Mouse (Mus musculus): ENCODE results near the gene Hdgfl3. TPM values are rescaled to one million over a fixed set of nuclear protein-coding genes. Genes with fewer than 3 reads are reported as not detected.
A peak's percentile ranks its signal among the peaks of the same experiment; 100 is the strongest.

Gene Hdgfl3
- polyA plus RNA-seq, 1 experiment, result 1.3 TPM

DNA sequence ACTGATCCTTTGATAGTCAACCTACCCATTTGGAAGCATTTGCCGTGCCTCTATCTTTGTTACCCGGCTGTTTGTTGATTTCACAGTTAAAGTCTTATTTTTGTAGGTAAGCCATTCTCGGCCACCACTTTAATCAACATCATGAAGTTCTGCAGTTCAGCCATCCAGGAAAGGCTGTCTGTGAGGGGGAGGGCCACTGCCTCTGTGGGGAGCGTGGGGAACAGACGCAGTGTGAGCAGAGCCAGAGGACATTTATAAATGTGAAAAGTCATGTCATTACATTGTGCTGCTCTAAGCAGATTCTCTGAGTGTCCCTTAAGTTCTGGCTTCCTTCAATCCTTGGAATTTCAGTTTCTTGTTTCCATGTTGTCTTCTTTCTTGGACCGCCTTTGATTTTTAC is 84.1 kb downstream of the Hdgfl3 start:
- no peaks in the 10 kb centered on the region for H3K36me3 ChIP-seq (ENCODE audit: control insufficient read depth, insufficient read depth, low read length)
- WGBS, result 81% methylated on average over 6 of the region's 6 CpGs
- no peaks in the 10 kb centered on the region for H3K27me3 ChIP-seq (ENCODE audit: control insufficient read depth, insufficient read depth, low read length)
- no peak overlapping the region for H3K27ac ChIP-seq (ENCODE audit: insufficient read depth, low read depth, low read length)
- peaks cover 5% of the 10 kb centered on the region; the same call in 1 of the 2 replicates for H3K4me1 ChIP-seq (ENCODE audit: control insufficient read depth, insufficient read depth, insufficient read length, low read length)
- H3K4me3 ChIP-seq (ENCODE audit: low read depth, low read length), result no peak overlapping the region
- TF ChIP-seq POLR2A (IDR thresholded peaks at IDR 0.05; ENCODE audit: low read depth, low read length) (no peak), CTCF (IDR thresholded peaks at IDR 0.05; ENCODE audit: extremely low read depth, insufficient read length, insufficient replicate concordance, low read depth, low read length) (no peak)

DNA sequence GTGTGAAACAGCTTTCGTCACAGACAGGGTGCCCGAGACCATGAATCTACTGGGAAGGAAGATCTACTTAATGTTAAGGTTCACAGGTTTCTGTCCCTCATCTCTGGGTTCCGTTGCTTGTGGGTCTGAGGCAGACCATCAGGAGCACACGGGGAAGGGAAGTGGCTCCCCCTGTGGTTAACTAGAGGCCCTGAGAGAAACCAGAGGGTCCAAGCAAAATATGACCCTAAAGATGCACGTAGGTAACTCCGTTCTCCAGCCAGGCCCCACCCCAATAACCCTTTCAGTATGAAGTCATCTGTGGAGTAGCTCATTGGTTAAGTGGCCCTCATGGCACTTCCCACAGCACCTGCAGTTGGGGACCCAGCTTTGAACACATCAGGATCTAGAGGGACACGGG is 84.6 kb downstream of the Hdgfl3 start:
- no peak for TF ChIP-seq POLR2A (IDR thresholded peaks at IDR 0.05; ENCODE audit: low read depth, low read length)
- no peak for TF ChIP-seq CTCF (IDR thresholded peaks at IDR 0.05; ENCODE audit: extremely low read depth, insufficient read length, insufficient replicate concordance, low read depth, low read length)
- no peak overlapping the region for H3K4me3 ChIP-seq (ENCODE audit: low read depth, low read length)
- peak overlapping the region; percentile 43; the same call in 1 of the 2 replicates for H3K27ac ChIP-seq (ENCODE audit: insufficient read depth, low read depth, low read length)
- H3K27me3 ChIP-seq (ENCODE audit: control insufficient read depth, insufficient read depth, low read length), result no peaks in the 10 kb centered on the region
- no peaks in the 10 kb centered on the region for H3K36me3 ChIP-seq (ENCODE audit: control insufficient read depth, insufficient read depth, low read length)
- WGBS, result 73% methylated on average over 7 of the region's 7 CpGs
- H3K4me1 ChIP-seq (ENCODE audit: control insufficient read depth, insufficient read depth, insufficient read length, low read length), result peaks cover 3% of the 10 kb centered on the region; the same call in 1 of the 2 replicates

DNA sequence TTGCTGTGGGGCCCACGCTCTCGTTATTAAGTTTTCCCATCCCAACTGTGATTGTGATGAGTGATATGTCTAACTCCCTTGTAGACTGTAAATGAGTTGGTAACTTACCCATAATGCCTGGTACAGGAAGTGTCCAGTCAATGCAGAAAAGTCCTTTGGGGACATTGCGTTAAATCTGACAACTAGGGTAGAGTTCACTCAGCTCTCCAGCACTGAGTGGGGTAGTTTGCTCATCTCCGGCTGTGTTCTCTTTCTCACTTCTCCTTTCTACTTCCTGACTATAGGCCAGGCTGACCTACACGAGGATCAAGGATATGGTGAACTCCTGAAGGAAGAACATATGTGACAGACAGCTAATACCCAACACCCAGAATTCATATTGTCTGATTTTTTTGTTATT is 85.1 kb downstream of the Hdgfl3 start:
- H3K27ac ChIP-seq (ENCODE audit: insufficient read depth, low read depth, low read length), result peak overlapping the region; percentile 43
- no peaks in the 10 kb centered on the region for H3K27me3 ChIP-seq (ENCODE audit: control insufficient read depth, insufficient read depth, low read length)
- H3K36me3 ChIP-seq (ENCODE audit: control insufficient read depth, insufficient read depth, low read length), result no peaks in the 10 kb centered on the region
- no peak for TF ChIP-seq CTCF (IDR thresholded peaks at IDR 0.05; ENCODE audit: extremely low read depth, insufficient read length, insufficient replicate concordance, low read depth, low read length)
- TF ChIP-seq POLR2A (IDR thresholded peaks at IDR 0.05; ENCODE audit: low read depth, low read length), result no peak
- 75% methylated on average over 5 of the region's 5 CpGs for WGBS
- H3K4me3 ChIP-seq (ENCODE audit: low read depth, low read length), result no peak overlapping the region
- H3K4me1 ChIP-seq (ENCODE audit: control insufficient read depth, insufficient read depth, insufficient read length, low read length), result no peaks in the 10 kb centered on the region

DNA sequence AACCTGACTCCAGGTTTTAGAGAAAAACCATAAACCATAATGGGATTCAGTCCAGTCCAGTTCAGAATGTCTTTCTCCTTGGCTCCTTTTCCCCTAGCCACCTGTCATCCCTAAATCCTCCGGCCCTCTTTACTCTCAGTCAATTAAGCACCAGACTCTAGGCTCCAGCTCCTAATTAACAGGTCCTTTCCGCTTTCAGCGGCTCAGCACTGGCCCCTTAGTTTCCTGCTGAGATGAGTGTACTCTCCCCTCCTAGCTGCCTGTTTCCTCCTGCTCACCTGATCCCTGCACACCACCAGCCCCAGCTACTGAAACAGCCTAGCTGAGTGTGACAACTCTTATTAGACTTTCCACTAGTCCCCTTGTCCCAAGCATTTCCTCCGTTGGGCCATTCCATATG is 86.5 kb downstream of the Hdgfl3 start:
- Histone ChIP-seq H3K4me1 (ENCODE audit: control insufficient read depth, insufficient read depth, insufficient read length, low read length) (no peaks in the 10 kb centered on the region), H3K27me3 (ENCODE audit: control insufficient read depth, insufficient read depth, low read length) (no peaks in the 10 kb centered on the region), H3K36me3 (ENCODE audit: control insufficient read depth, insufficient read depth, low read length) (no peaks in the 10 kb centered on the region), H3K4me3 (ENCODE audit: low read depth, low read length) (no peak overlapping the region), H3K27ac (ENCODE audit: insufficient read depth, low read depth, low read length) (no peak overlapping the region)
- 83% methylated on average over 4 of the region's 4 CpGs for WGBS
- TF ChIP-seq CTCF (IDR thresholded peaks at IDR 0.05; ENCODE audit: extremely low read depth, insufficient read length, insufficient replicate concordance, low read depth, low read length), result no peak
- TF ChIP-seq POLR2A (IDR thresholded peaks at IDR 0.05; ENCODE audit: low read depth, low read length), result no peak

DNA sequence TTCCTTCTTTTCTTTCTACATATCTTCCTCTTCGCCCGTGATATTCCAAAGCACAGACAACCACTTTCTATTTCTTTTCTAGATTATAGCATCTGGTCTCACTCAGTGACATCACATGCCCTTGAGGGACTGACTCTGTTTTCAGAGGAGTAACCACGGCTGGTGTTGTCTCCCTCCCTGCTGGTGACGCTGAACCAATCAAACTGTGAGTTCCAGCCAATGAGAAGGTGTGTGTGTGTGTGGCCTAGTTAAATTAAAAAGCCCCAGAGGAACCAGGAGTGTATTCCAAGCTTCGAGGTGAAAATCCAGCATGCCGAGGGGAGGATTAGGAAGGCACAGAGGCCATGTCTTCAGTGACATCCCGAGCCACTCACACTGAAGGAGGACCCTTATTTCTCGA is 87.3 kb downstream of the Hdgfl3 start:
- TF ChIP-seq POLR2A (IDR thresholded peaks at IDR 0.05; ENCODE audit: low read depth, low read length), result no peak
- no peak for TF ChIP-seq CTCF (IDR thresholded peaks at IDR 0.05; ENCODE audit: extremely low read depth, insufficient read length, insufficient replicate concordance, low read depth, low read length)
- Histone ChIP-seq H3K27me3 (ENCODE audit: control insufficient read depth, insufficient read depth, low read length) (no peaks in the 10 kb centered on the region), H3K4me3 (ENCODE audit: low read depth, low read length) (no peak overlapping the region), H3K27ac (ENCODE audit: insufficient read depth, low read depth, low read length) (no peak overlapping the region), H3K4me1 (ENCODE audit: control insufficient read depth, insufficient read depth, insufficient read length, low read length) (no peaks in the 10 kb centered on the region), H3K36me3 (ENCODE audit: control insufficient read depth, insufficient read depth, low read length) (no peaks in the 10 kb centered on the region)
- WGBS, result 49% methylated on average over 8 of the region's 8 CpGs

DNA sequence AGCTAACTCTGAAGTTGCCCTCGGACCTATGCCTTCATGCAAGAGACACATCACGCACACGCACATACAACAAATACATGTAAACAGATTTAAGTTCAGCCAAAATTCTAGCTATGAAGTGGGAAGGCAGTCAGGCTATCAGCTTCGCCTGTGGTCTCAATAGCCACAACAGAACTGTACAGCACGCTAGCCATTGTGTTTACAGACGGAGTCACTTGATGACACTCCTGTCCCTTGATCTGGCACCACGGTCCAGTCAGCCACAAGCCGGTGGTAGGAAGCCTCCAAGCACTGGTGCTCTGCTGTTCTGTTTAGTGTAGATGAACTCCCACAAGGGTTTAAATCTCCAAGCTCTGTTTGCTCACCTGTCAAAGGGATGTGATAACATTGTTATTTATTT is 88.3 kb downstream of the Hdgfl3 start:
- TF ChIP-seq POLR2A (IDR thresholded peaks at IDR 0.05; ENCODE audit: low read depth, low read length), result no peak
- TF ChIP-seq CTCF (IDR thresholded peaks at IDR 0.05; ENCODE audit: extremely low read depth, insufficient read length, insufficient replicate concordance, low read depth, low read length), result no peak
- H3K4me3 ChIP-seq (ENCODE audit: low read depth, low read length), result no peak overlapping the region
- WGBS, result 37% methylated on average over 8 of the region's 8 CpGs
- H3K4me1 ChIP-seq (ENCODE audit: control insufficient read depth, insufficient read depth, insufficient read length, low read length), result no peaks in the 10 kb centered on the region
- H3K36me3 ChIP-seq (ENCODE audit: control insufficient read depth, insufficient read depth, low read length), result no peaks in the 10 kb centered on the region
- no peak overlapping the region for H3K27ac ChIP-seq (ENCODE audit: insufficient read depth, low read depth, low read length)
- no peaks in the 10 kb centered on the region for H3K27me3 ChIP-seq (ENCODE audit: control insufficient read depth, insufficient read depth, low read length)

DNA sequence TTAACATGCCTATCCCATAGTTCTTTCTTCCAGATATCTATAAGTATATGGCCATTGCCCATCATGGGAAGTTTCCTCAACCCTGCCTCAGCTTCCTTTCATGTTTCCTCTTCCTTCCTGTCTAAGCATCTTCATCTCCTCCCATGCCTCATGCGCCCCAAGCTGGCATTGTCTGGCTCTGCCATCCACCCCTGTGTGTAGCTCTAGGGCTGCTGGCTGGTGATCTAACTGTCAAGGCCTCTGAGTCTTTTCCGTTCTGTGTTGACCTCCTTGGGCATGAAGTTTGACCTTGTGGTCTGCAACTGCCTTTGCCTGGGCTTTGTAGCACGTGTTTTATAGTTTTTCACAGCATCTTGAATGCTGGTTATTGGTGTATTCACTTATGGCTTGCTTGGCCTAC is 89.0 kb downstream of the Hdgfl3 start:
- H3K4me3 ChIP-seq (ENCODE audit: low read depth, low read length), result no peak overlapping the region
- no peak for TF ChIP-seq CTCF (IDR thresholded peaks at IDR 0.05; ENCODE audit: extremely low read depth, insufficient read length, insufficient replicate concordance, low read depth, low read length)
- no peak for TF ChIP-seq POLR2A (IDR thresholded peaks at IDR 0.05; ENCODE audit: low read depth, low read length)
- H3K36me3 ChIP-seq (ENCODE audit: control insufficient read depth, insufficient read depth, low read length), result no peaks in the 10 kb centered on the region
- no peaks in the 10 kb centered on the region for H3K4me1 ChIP-seq (ENCODE audit: control insufficient read depth, insufficient read depth, insufficient read length, low read length)
- no peak overlapping the region for H3K27ac ChIP-seq (ENCODE audit: insufficient read depth, low read depth, low read length)
- no peaks in the 10 kb centered on the region for H3K27me3 ChIP-seq (ENCODE audit: control insufficient read depth, insufficient read depth, low read length)
- WGBS, result 85% methylated on average over 3 of the region's 3 CpGs

DNA sequence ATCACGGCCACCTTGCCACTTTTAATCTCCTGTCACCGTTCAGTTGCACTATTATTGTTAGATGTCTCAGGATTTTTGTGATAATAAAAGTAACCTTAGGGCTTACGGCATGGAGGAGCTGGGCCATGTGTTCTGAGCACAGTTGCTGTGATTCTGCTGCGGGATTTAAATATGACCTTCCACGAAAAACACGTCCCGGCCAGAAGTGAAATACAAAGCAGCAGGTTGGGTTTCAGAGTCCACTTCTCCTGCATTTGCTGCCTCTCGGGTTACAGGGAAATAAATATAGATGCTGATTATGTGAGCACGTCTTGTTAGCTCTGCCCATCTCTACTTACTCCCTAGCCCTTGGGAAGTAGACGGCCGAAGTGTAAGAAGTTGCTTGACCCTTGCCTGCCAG is 89.5 kb downstream of the Hdgfl3 start:
- no peaks in the 10 kb centered on the region for H3K27me3 ChIP-seq (ENCODE audit: control insufficient read depth, insufficient read depth, low read length)
- WGBS, result 90% methylated on average over 11 of the region's 11 CpGs
- H3K27ac ChIP-seq (ENCODE audit: insufficient read depth, low read depth, low read length), result no peak overlapping the region
- H3K4me1 ChIP-seq (ENCODE audit: control insufficient read depth, insufficient read depth, insufficient read length, low read length), result no peaks in the 10 kb centered on the region
- H3K36me3 ChIP-seq (ENCODE audit: control insufficient read depth, insufficient read depth, low read length), result no peaks in the 10 kb centered on the region
- no peak overlapping the region for H3K4me3 ChIP-seq (ENCODE audit: low read depth, low read length)
- TF ChIP-seq CTCF (IDR thresholded peaks at IDR 0.05; ENCODE audit: extremely low read depth, insufficient read length, insufficient replicate concordance, low read depth, low read length) (no peak), POLR2A (IDR thresholded peaks at IDR 0.05; ENCODE audit: low read depth, low read length) (no peak)
